Mouse (Mus musculus) testis, postnatal 10 days (tissue): Measurements from ENCODE around the gene Zfp606.

Experiments
- DNase-seq: peaks from one replicate; pipeline ENCODE4 v3.0.0; 2021; ENCODE audit warnings: low spot score

Gene Zfp606

DNA sequence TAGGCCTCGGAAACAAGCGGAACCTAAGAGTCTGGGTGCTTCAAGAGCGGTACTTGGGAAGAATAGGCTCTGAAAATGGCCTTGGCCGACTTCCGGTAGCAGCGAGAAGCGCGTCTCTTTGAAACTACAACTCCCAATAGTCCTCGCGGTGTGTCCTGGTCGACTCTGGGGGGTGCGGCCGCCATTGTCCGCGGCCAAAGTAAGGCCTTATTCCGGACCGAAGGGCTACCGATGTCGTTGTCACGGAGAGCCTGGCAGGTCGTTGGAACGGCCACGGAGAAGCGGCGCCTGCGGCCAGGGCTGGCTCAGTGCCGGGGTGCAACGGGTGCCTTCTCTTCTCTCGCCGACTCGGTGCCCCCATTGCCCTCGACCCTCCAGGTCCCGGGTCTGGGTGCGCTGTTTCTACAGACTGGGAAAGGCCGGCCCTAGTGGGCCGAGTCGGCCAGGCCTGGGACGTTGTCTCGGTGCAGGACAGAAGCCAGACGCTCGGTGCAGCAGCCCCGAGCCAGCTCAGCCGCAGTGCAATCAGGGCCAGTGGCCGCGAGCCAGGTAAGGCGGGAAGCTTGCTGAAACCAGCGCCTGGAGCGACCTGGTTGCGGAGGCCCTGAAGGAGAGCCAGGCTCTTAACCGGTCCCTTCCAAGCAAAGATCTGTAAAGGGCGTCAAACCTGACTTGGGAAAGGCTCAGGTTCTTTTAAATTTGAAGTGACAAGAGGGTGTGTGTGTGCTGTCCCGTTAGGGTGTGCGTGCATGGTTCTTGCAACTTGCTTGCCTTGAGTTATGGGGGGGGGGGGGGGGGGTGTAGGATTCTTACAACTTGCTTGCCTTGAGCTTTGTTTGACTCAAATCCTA lies at the start of gene Zfp606:
TSS of gene Zfp606 (plus strand) at position 136 of the 851 bp plus-strand sequence.
- DNase-seq: peak; percentile 85

GRCm38 (mm10) chr7:12479009-12479346 lies 885 bp downstream of the Zfp606 start:
- no peak for DNase-seq

GRCm38 (mm10) chr7:12479525-12479924 lies 1.4 kb downstream of the Zfp606 start:
- no peak for DNase-seq

DNA sequence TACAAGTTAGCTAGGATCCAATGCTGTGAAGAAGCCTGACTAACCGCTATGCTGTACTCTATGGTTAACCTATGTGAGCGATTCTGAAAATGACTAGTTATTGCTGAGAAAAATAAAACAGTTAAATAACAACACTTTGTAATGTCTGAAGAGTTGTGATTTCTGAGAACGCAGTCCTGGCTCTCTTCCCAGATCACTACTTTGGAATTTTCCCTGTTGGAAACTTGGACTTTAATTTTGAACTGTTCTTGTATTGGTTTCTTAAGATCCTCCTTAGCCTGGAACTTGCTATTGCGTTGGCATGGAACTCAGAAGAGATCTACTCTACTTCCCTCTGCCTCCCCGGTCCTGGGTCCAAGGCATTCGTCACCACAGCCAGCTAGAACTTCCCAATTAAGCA lies 5.7 kb downstream of the Zfp606 start:
- DNase-seq: no peak

DNA sequence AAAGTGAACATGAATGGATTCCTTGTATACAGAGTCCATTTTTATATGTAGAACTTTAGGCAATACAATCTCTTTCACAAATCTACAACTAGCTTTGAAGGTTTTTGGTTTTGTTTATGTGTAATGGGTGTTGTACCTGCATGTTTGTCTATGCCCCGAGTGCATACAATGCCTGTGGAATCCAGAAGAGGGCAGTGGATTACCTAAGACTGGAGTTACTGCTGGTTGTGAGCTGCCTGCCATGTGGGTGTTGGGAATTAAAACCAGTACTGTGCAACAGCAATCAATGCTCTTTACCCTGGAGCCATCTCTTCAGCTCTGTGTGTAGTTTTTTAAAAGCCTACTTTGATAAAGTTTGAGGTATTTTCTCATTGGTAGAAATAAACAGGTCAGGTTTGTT lies 7.9 kb downstream of the Zfp606 start:
- DNase-seq: no peak

DNA sequence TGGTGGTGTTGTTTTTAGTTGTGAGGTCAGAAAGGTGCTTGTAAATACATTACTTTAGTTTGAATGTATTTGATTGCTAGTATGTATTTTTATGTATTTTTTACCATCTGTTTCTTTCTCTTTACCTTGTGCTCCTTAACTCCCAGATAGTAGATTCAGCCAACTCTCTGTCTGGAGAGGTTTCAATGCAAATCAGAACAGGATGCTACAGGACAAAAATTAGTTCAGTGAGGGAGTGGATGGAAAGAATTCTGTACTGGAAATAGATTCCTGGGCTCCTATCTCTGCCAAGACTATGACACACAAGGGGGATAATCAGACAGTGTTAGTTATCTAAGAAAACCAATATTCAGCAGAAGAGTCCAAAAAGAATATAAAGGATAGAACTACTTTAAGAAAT lies 8.6 kb downstream of the Zfp606 start:
- no peak for DNase-seq

DNA sequence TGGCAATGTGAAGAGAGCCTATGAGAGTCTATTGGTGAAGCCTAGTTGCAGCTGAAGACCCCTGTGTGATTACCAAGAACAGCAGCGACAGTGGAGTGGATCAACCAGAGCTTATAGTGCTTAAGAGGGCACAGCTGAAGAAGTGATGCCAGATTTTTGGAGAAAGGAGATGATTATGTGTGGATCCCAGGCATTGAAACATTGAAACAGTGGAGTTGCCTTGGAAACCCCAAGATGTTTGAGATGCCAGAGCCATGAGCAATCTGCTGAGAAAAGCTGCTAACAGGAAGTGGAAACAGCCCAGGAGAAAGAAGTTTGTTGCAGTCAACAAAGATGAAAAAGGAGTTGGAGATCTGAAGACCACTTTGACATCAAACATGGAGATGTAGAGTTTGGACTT lies 32.8 kb downstream of the Zfp606 start:
- DNase-seq: no peak

DNA sequence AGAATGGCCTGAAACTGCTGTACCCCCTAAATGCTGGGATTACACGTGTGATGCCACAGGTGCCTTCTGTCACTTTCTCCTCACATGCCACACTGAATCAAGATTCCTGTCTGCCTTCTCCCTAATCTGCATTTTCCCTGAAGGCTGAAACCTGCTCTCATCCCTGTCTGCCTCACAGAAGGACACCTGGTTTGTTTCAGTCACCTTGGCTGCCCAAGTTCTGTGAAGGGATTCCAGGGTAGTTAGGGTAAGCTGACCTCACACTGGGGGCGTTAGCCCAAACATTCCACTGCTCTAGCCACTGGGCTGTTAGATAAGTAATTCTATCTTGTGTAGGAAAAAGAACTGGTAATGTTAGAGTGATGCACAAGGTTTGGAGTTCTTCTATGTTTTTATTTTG lies 34.1 kb downstream of the Zfp606 start, which contains the start of gene 2900092C05Rik:
TSS of gene 2900092C05Rik (plus strand) at position 301 of the 400 bp plus-strand sequence.
- no peak for DNase-seq
